Mouse (Mus musculus) v-Abl transformed pro-B cells (cell line): ENCODE data around the gene Gm10251.
"Not testable (repeated sequence)": the region's sequence is repeated elsewhere in the genome, so short reads cannot be mapped to it uniquely, and the experiment has no call there.

ENCODE experiments used
- in situ Hi-C, 2 experiments: fragments of 400-800 bp; cut with MboI; formaldehyde crosslinking; loops; one replicate each; pipeline ENCODE4 v1.15.1; 2025; ENCODE audit not compliant: unreplicated experiment in 2 of 2

Gm10251 gene

DNA sequence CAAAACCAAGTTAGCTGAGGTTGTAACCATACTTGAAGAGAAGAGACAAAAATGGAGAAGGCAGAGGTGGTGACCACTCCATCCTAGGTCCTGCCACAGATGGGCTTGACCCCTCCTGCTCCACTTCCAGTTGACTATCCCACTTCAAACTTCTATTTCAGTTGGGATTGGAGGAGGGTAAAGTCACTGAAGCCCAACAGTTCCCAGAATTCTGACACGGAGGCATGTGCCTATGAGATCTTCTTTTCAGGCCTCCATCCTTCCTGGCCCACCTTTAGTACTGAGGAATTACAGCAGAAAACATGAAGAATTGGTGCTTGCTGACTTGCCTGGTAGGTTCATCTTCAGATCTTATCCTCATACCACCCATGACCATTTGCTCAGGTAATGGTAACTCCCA, at the start of gene Gm10251:
Gm10251 (minus strand) TSS at position 101 of the 400 bp plus-strand sequence.
- in situ Hi-C loops = not testable (repeated sequence)

DNA sequence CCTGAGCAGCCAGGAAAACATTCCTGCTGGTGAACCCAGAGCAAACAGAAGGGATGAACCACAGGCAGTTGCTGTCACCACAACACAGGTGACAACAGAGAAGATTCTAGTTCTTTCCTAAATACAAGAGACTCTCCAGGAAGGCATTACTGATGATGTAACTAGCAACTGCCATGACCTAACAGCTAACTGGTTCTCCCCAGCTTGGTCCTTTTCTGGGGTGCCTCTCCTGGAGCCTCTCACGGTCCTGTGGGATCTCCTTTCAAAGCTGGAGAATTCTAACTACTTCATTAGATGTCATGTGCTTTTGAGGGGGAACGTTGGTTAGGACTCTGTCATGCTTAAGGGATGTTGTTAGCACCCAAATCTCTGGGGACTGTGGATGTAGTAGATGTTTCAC, 36.2 kb upstream of the Gm10251 start, which contains the start of gene Gm8050:
Gm8050 (minus strand) TSS at position 101 of the 400 bp plus-strand sequence.
- in situ Hi-C loops = not testable (repeated sequence)

DNA sequence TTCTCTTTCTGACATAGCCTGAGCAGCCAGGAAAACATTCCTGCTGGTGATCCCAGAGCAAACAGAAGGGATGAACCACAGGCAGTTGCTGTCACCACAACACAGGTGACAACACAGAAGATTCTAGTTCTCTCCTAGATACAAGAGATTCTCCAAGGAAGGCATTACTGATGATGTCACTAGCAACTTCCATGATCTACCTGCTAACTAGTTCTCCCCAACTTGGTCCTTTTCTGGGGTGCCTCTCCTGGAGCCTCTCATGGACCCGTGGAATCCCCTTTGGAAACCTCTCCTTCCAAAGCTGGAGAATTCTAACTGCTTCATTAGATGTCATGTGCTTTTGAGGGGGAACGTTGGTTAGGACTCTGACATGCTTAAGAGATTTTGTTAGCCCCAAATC, 61.7 kb downstream of the Gm10251 start, which contains the start of gene Gm3460:
Gm3460 (minus strand) TSS at position 101 of the 400 bp plus-strand sequence.
- in situ Hi-C loops = not testable (repeated sequence)

DNA sequence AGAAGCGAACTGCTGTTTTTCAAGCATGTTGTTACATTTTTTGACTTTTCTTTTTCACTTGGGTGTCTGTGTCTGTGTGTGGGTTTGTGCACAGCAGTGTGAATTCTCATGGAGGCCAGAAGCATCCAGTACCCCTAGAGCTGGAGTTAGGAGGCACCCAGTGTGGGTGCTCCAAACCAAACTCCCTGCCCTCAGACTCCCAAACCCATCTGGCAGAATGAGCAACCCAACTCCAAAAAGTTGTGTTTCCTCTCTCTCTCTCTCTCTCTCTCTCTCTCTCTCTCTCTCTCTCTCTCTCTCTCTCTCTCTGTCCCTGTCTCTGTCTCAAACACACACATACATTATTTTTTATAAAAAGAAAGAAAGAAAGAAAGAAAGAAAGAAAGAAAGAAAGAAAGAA, 77.5 kb downstream of the Gm10251 start:
- in situ Hi-C loops = not testable (repeated sequence)

DNA sequence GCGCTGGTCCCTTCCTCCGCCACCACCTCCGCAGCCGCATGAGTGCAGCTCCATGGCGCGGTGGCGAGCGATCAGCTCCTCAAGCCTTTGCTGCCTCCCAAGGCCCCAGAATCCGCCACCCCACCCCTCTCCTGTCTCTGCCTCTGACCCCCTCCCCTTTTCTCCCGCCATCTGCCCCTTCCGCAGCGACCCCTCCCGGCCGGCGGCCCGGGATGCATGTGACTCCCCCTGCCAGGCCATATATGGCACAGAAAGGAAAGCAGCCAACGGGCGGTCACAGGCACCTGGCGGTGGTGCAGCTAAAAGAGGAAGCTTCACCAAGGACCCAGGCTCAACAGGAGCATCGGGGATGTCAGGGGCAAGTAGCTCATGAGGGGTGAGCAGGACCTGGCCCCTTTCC, 79.0 kb downstream of the Gm10251 start:
- in situ Hi-C loops = not testable (repeated sequence)

DNA sequence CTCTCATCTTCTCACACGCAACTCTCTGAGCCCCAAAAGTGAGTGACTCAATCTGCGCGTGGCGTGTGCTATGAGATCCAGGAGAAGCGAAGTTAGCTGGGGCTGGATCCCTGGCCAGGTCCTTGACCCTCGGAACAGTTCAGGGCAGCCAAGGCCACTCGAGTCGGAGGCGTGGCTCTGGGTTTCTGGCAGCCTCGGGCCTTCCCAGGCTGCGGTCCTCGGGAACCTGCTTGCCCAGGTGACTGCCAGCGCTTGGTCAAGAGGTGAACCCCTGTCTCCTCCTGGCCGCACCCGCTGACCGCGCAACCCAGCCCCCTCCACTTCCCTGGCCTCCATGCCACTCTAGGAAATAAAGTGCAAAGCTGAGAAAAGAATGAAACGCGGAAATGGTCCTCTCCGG, 79.4 kb downstream of the Gm10251 start:
- in situ Hi-C loops = not testable (repeated sequence)

DNA sequence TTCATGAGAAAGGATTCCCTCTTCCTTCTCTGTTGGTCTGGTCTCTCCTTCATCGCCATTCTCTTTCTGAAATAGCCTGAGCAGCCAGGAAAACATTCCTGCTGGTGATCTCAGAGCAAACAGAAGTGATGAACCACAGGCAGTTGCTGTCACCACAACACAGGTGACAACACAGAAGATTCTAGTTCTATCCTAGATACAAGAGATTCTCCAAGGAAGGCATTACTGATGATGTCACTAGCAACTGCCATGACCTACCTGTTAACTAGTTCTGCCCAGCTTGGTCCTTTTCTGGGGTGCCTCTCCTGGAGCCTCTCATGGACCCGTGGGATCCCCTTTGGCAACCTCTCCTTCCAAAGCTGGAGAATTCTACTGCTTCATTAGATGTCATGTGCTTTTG, 93.5 kb downstream of the Gm10251 start, which contains the start of gene Gm3629:
Gm3629 (minus strand) TSS at position 101 of the 400 bp plus-strand sequence.
- in situ Hi-C loops = not testable (repeated sequence)
